Mouse (Mus musculus) kidney, adult 2 months (tissue): ENCODE measurements around the gene Prdm16. TPM values are rescaled to one million over a fixed set of nuclear protein-coding genes. Genes with fewer than 3 reads are reported as not detected.

Experiments
- DNase-seq: peaks from one replicate; pipeline ENCODE4 v3.0.0; 2021
- H3K27ac ChIP-seq: fragments of 200-500 bp; 2 replicates; pipeline ENCODE4 v1.5.1; 2012; ENCODE audit warnings: low read depth, low read length, control low read depth, inconsistent platforms; ENCODE audit not compliant: insufficient read depth
- H3K27me3 ChIP-seq: fragments of 200-500 bp; replicated peaks from 2 replicates; pipeline ENCODE4 v1.6.1; 2012; ENCODE audit warnings: mild to moderate bottlenecking, moderate library complexity, low read length, inconsistent platforms; ENCODE audit not compliant: control insufficient read depth, insufficient read depth
- H3K36me3 ChIP-seq: fragments of 200-500 bp; 2 replicates; pipeline ENCODE4 v1.6.1; 2012; ENCODE audit warnings: mild to moderate bottlenecking, moderate library complexity, low read length, inconsistent platforms; ENCODE audit not compliant: control insufficient read depth, insufficient read depth
- H3K4me1 ChIP-seq: fragments of 200-500 bp; 2 replicates; pipeline ENCODE4 v1.6.1; 2011; ENCODE audit warnings: low read length; ENCODE audit not compliant: control insufficient read depth, insufficient read depth
- H3K4me3 ChIP-seq: fragments of 200-500 bp; 2 replicates; pipeline ENCODE4 v1.5.1; 2011; ENCODE audit warnings: mild to moderate bottlenecking, low read depth, low read length, control low read depth; ENCODE audit not compliant: insufficient read depth
- CTCF ChIP-seq: fragments of 200-500 bp; conservative IDR thresholded peaks from 2 replicates; pipeline ENCODE4 v1.5.1; 2011; ENCODE audit warnings: low read depth, mild to moderate bottlenecking, control low read depth, low read length, moderate library complexity, mixed read lengths; ENCODE audit not compliant: insufficient read depth, insufficient read length
- POLR2A ChIP-seq: fragments of 200-500 bp; IDR thresholded peaks from one replicate; pipeline ENCODE4 v1.6.1; 2011; ENCODE audit warnings: low read depth, low read length, control low read depth
- WGBS: fragments of 180-500 bp; shearing (Covaris S2); methylation state at CpG from one replicate; pipeline ENCODE4 v1.1.7; 2018; 5-methylcytosine and 5-hydroxymethylcytosine counted together
- polyA plus RNA-seq: library from polyadenylated mRNA; depleted of rRNA; stranded (reverse); fragments of >200 nt; gene quantifications from 2 replicates; pipeline ENCODE4 v1.2.3, GENCODE M21; 2012

Prdm16 gene
- polyA plus RNA-seq, 1 experiment: 7.1 TPM

- Histone ChIP-seq H3K4me3 (no peak overlapping the region), H3K4me1 (no peaks in the 10 kb centered on the region), H3K27me3 (no peaks in the 10 kb centered on the region), H3K27ac (no peak overlapping the region), H3K36me3 (no peaks in the 10 kb centered on the region)
- TF ChIP-seq CTCF (no peak), POLR2A (no peak)
- WGBS: 75% methylated on average over 4 of the region's 4 CpGs
- no peak for DNase-seq
Observed at GRCm38 (mm10) chr4:154402948-154403347, 233.7 kb downstream of the Prdm16 start.

GRCm38 (mm10) chr4:154401982-154402932 lies 234.4 kb downstream of the Prdm16 start:
- Histone ChIP-seq H3K4me1 (no peaks in the 10 kb centered on the region), H3K27ac (no peak overlapping the region), H3K27me3 (no peaks in the 10 kb centered on the region), H3K4me3 (no peak overlapping the region), H3K36me3 (no peaks in the 10 kb centered on the region)
- no peak for TF ChIP-seq CTCF
- no peak for TF ChIP-seq POLR2A
- peak; percentile 39 for DNase-seq
- 62% methylated on average over 10 of the region's 10 CpGs for WGBS

GRCm38 (mm10) chr4:154401379-154401778 lies 235.3 kb downstream of the Prdm16 start:
- Histone ChIP-seq H3K4me1 (no peaks in the 10 kb centered on the region), H3K4me3 (no peak overlapping the region), H3K27ac (no peak overlapping the region), H3K27me3 (no peaks in the 10 kb centered on the region), H3K36me3 (no peaks in the 10 kb centered on the region)
- WGBS: 30% methylated on average over 5 of the region's 5 CpGs
- DNase-seq: no peak
- no peak for TF ChIP-seq CTCF

GRCm38 (mm10) chr4:154400256-154401171 lies 236.2 kb downstream of the Prdm16 start:
- 37% methylated on average over 24 of the region's 24 CpGs for WGBS
- Histone ChIP-seq H3K27ac (no peak overlapping the region), H3K27me3 (no peaks in the 10 kb centered on the region), H3K4me1 (no peaks in the 10 kb centered on the region), H3K4me3 (no peak overlapping the region), H3K36me3 (no peaks in the 10 kb centered on the region)
- no peak for DNase-seq
- no peak for TF ChIP-seq CTCF

GRCm38 (mm10) chr4:154399634-154400033 lies 237.0 kb downstream of the Prdm16 start:
- H3K4me3 ChIP-seq: no peak overlapping the region
- no peaks in the 10 kb centered on the region for H3K4me1 ChIP-seq
- DNase-seq: no peak
- no peak overlapping the region for H3K27ac ChIP-seq
- 76% methylated on average over 11 of the region's 11 CpGs for WGBS
- no peaks in the 10 kb centered on the region for H3K27me3 ChIP-seq
- TF ChIP-seq POLR2A: no peak
- TF ChIP-seq CTCF: no peak
- H3K36me3 ChIP-seq: no peaks in the 10 kb centered on the region

- no peak for DNase-seq
Observed at GRCm38 (mm10) chr4:154396652-154397301, 239.9 kb downstream of the Prdm16 start.

More at GRCm38 (mm10) chr4:154396652-154397301, 239.9 kb downstream of the Prdm16 start:
- Histone ChIP-seq H3K27ac (no peak overlapping the region), H3K27me3 (no peaks in the 10 kb centered on the region), H3K4me3 (no peak overlapping the region), H3K4me1 (no peaks in the 10 kb centered on the region), H3K36me3 (no peaks in the 10 kb centered on the region)
- TF ChIP-seq CTCF (no peak), POLR2A (no peak)
- WGBS: 82% methylated on average over 14 of the region's 14 CpGs
